Mouse (Mus musculus): ENCODE measurements around the gene Fbxo7. TPM values are rescaled to one million over a fixed set of nuclear protein-coding genes. Genes with fewer than 3 reads are reported as not detected.

The Fbxo7 gene
- polyA plus RNA-seq, 1 experiment from 2014 or later = 24.0 TPM

GRCm38 (mm10) chr10:86093109-86094035 is 71.6 kb downstream of the Fbxo7 start:
- Histone ChIP-seq H3K27me3 (replicated peaks) (no peaks in the 10 kb centered on the region), H3K9ac (replicated peaks) (no peak overlapping the region), H3K27ac (replicated peaks) (no peak overlapping the region), H3K36me3 (no peaks in the 10 kb centered on the region), H3K9me3 (replicated peaks) (no peaks in the 10 kb centered on the region), H3K4me2 (no peak overlapping the region), H3K4me1 (no peaks in the 10 kb centered on the region), H3K4me3 (replicated peaks) (no peak overlapping the region)
- 76% methylated on average over 14 of the region's 14 CpGs for WGBS
- ATAC-seq (ENCODE audit: low FRiP score) = no peak

GRCm38 (mm10) chr10:86098363-86098762 is 76.6 kb downstream of the Fbxo7 start:
- Histone ChIP-seq H3K4me3 (replicated peaks) (no peak overlapping the region), H3K4me1 (no peaks in the 10 kb centered on the region), H3K36me3 (no peaks in the 10 kb centered on the region), H3K9ac (replicated peaks) (no peak overlapping the region), H3K27ac (replicated peaks) (no peak overlapping the region), H3K27me3 (replicated peaks) (no peaks in the 10 kb centered on the region), H3K4me2 (no peak overlapping the region), H3K9me3 (replicated peaks) (peaks cover 4% of the 10 kb centered on the region; the same call in 1 of the 2 replicates)
- ATAC-seq (ENCODE audit: low FRiP score) = no peak
- 88% methylated on average over 6 of the region's 6 CpGs for whole genome bisulfite sequencing

- H3K4me3 ChIP-seq (replicated peaks) = no peak overlapping the region
- no peak for ATAC-seq (ENCODE audit: low FRiP score)
- H3K27me3 ChIP-seq (replicated peaks) = no peaks in the 10 kb centered on the region
- no peak overlapping the region for H3K9ac ChIP-seq (replicated peaks)
- no peak overlapping the region for H3K27ac ChIP-seq (replicated peaks)
- WGBS = 56% methylated on average over 3 of the region's 3 CpGs
- H3K4me2 ChIP-seq = no peak overlapping the region
- H3K9me3 ChIP-seq (replicated peaks) = peaks cover 4% of the 10 kb centered on the region; the same call in 1 of the 2 replicates
- no peaks in the 10 kb centered on the region for H3K36me3 ChIP-seq
- no peaks in the 10 kb centered on the region for H3K4me1 ChIP-seq
Measured at GRCm38 (mm10) chr10:86100281-86100851, 78.6 kb downstream of the Fbxo7 start.

Other genes starting within 250 kb of the Fbxo7 start
- 64.1 and 68.1 TPM in 2 replicates for gene Pwp1, start 192.5 kb upstream of the Fbxo7 start, polyA plus RNA-seq (2015; fragmentation: Nextera tagmentation; extraction: Ambion mirVana)
- 18.8 and 19.4 TPM in 2 replicates for gene Prdm4, start 104.8 kb upstream of the Fbxo7 start, polyA plus RNA-seq (2015; fragmentation: Nextera tagmentation; extraction: Ambion mirVana)
- gene Ascl4, start 94.3 kb upstream of the Fbxo7 start, polyA plus RNA-seq (2015; fragmentation: Nextera tagmentation; extraction: Ambion mirVana) = 0.12 and 0.37 TPM in 2 replicates
- gene Rtcb, start 64.1 kb upstream of the Fbxo7 start, polyA plus RNA-seq (2015; fragmentation: Nextera tagmentation; extraction: Ambion mirVana) = 164 and 170 TPM in 2 replicates
- gene Bpifc, start 10.1 kb upstream of the Fbxo7 start, polyA plus RNA-seq (2015; fragmentation: Nextera tagmentation; extraction: Ambion mirVana) = 0.14 and 0.15 TPM in 2 replicates